Mouse (Mus musculus) heart, adult 11 months (tissue): Measurements from ENCODE around the gene Spata16.
"Not testable (repeated sequence)": the region's sequence is repeated elsewhere in the genome, so short reads cannot be mapped to it uniquely, and the experiment has no call there.

ENCODE experiments used
- DNase-seq: peaks from one replicate; pipeline ENCODE4 v3.0.0; 2022

The Spata16 gene

DNA sequence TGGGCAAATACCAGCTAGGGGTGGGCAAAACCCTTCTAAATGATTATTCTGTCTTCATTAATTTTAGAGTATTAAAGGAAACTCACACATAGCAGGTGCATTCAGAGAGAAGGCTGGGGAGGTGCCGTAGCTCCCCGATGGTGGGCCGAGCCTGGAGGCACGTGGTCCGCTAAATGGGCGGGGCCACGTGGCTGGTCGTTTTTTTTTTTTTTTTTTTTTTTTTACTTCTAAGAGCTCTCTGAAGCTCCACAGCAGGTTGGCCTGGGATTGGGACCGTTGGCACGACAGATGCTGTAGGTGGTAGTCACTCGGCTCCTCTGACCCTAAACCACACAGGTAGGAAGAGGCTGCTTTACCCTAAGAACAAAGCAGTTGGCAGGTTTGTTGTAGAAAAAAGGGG is at the start of gene Spata16:
Spata16 (plus strand) TSS at position 219 of the 400 bp plus-strand sequence.
- no peak for DNase-seq

DNA sequence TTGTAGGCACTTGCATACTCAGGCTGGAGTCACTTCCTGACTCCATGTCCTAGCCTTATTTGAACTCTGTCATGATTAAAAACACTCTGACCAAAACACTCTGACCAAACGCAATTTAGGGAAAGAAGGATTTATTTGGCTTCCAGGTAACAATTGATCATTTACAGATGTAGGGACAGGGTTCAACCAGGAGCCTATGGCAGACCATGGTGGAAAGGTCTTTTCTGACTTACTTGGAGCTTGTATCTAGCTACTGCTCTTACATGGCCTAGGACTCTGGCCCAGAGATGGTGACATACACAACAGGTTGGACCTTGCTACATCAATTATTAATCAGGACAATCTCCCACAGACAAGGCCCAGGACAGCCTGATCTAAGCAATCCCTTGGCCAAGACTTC is 32.6 kb upstream of the Spata16 start:
- no peak for DNase-seq

DNA sequence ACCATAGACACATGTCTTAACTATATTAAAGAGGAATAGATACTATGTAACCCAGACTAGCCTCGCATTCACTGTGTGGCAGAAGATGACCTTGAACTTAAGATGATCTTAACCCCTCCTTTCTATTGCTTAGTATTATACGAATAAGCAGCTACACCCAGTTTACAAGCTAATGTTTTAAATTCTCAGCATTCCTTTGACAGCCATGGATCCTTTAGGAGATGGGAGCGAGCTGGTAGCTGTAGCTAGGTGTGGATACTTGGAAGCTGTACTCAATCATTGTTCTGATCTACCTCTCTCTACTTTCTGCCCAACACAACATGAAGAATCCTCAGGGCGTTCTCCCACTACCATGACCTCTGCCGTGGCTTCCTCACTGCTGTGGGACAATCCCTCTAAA is 28.9 kb upstream of the Spata16 start:
- no peak for DNase-seq

DNA sequence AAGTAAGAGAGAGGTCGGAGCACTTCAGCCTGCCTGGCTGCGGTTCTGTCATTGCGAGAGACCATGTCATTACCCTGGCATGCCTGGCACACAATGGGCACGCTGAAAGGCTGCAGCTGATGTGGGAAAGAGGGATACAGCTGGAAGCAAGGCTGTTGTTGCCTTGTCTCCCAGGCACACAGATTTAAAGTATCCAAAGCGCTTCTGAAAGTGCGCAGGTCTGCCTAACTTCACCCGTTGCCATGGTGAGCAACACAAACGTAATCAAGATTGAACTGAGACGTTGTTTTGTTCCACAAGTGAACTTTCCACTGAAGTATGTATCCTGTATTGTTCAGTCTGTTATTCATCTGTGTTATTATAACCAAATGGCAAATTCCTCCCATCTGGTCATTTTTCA is 1.8 kb downstream of the Spata16 start:
- DNase-seq: no peak

DNA sequence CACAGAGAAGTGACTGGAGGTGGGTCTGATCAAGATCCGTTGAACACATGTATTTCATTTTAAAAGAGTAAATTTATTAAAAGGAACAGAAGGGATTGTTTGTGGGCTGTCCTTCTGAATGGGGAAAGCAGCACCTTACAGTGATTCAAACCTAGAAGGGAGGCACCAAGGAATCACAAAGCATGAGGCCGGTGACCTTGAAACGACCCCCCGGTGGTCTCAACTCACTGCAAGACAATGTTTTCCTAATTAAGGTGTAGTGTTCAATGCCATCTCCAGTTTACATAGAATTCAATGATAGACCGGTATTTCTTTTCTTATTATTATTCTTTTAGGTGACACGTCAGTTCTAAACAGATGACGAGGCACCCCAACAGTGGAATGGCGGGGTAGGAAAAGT is 2.4 kb downstream of the Spata16 start:
- DNase-seq: no peak

DNA sequence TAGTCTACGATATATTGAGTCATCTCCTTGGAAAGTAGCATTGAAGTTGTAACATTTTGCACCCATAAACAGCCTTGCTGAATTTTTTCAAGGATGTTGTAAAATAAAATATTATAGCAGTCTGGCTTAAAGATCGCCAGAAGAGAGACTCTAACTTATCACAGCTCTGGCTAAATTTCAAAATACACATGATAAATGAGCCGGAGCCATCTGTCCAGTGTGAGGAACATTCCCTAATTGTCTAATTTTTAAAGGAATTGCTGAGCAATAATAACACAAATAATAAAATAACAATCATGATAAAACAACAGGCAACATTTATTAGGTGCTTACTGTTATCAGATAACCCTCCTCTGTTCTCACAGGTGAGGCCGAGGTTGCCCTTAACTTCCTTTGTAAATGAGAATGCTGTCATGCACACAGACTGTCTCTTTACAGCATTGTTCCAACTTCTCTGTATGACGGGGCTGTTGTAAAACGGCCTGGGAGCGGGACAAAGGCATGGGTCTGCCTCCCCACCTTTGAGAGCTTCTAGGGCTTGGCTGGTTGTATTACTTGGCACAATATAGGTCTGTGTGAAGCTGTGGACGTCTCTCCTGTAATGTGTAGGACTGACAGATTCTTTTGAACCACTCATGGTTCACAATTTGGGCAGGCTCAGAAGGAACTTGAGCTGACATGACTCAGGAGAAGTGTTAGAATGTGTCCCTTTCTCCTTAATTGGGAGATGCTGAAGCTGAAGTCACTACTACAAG is 3.1 kb downstream of the Spata16 start:
- DNase-seq: peak; percentile 36

DNA sequence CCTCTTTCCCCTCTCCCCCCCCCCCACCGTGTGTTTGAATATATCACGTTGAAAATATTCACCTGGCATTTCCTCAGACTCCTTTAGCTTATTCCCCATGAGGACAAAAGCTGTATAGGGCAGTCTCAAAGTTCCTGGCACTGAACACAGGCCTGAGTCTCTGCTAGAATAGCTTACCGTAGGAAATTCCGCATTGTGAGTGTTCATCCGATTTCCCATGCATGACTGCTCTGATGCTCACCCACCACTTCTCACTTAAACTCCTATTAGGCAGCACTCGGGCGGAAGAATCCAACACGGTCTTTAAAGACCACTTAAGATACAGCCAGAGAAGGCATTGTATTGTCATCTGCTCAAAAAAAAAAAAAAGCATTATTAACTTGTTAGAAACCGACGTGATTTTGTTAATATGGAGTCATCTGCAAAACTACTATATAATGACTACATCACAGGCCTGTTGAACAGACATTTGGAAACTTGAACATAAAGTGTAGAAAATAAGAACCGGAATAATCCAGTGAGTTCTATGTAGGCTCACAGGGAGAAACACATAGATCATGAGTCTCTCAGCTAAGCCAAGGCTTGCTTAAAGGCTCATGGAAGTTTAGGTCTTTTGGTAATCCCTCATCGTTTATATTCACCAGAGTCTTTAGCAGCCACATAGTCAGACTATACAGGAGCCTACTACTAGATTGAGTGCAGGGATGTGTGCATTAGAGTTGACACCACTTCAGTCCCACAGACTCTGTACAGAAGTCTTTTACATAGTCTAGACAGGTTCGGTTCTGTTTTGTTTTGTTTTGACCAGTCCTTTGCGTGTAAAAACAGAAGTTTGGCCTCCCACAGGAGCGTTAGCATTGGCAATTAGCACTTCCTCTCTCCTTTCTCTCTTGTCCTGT is 4.2 kb downstream of the Spata16 start:
- peak; percentile 33 for DNase-seq

DNA sequence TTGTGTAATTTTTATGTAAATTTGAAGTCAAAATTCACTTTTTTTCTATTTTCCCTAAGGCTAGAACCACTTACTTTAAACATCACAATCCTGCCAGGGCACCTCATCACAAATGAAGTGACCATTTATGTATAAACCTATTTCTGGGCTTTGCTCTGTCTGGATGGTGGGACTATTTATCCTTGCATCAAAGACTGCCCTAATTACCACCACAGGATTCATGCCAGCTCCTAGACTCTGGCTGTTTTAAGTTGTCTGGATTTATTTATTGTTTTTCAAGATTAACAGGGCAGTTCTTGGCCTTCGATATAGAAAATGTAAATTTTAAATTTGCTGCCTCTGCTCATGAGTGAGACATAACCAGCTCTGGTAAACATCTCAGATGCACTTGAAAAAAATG is 6.7 kb downstream of the Spata16 start:
- no peak for DNase-seq

DNA sequence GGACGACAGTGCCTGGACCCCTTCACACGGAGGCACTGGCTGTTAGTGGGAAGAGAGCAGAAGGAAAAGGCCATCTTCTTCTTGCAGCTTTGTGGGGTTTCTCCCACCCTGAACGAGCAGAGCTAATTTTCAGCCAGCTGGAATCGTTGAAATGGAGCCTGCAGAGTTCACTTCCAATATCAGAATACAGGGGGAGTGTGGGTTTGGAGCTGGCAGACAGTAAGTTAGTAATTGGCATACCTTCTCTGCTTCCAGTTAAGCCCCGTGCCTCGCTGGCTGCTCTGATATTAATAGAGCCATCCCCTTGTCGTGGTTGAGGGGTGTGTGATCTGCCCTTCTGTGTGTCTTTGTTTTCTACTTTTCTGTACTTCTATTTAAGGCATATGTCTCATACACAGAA is 9.4 kb downstream of the Spata16 start:
- DNase-seq: no peak

DNA sequence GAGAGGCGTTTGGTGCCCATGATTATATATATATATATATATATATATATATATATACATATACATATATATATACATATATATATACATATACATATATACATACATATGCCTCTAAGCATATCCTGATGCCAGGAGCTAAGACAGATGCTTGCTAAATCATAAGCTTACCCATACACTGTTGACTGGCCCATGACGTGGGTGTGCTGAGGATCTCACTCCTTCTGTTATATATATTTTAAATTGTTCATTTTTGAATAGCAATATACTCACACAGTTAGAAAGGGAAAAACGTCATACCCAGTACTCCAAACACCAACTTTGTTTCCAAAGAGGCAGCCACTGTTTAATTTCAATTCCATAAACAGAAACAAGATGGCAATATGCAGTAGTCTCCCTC is 48.4 kb downstream of the Spata16 start:
- no peak for DNase-seq

DNA sequence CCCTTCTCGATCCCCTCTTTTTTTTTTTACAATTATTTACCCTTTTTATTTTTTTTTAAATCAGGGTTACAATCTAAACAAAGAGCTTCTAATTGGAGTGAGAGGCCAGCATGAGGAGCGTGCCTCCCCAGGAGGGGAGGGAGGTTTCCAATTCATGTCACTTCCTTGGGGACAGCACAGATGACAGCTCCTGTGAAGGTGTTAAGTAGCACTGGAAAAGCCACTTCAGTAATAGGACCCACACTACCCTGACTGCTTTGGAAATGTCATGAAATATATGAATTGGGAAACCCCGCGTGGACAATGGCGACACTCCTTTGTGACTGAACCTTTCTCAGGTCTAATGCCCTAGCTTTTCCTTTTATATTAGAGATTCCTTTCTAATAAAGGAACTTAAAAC is 72.1 kb downstream of the Spata16 start:
- DNase-seq: not testable (repeated sequence)

DNA sequence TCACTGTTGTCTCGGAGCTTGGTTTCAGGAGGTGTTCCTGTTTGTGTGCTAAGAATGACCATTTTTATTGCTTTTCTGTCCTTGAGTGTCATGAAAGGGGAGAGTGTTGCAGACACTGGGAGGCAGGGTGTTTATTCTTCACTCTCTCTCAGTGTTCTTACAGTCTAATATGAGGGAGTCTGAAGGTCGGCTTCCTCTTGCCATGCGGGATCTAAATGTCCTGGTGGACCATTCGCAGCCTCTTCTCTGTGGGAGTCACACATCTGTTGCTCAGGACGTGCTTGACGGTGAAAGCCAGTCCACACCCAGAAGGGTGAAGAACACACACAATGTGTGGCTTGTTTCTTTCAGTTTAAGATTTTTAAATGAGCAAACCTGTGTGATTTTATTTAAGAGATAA is 90.1 kb downstream of the Spata16 start:
- no peak for DNase-seq

DNA sequence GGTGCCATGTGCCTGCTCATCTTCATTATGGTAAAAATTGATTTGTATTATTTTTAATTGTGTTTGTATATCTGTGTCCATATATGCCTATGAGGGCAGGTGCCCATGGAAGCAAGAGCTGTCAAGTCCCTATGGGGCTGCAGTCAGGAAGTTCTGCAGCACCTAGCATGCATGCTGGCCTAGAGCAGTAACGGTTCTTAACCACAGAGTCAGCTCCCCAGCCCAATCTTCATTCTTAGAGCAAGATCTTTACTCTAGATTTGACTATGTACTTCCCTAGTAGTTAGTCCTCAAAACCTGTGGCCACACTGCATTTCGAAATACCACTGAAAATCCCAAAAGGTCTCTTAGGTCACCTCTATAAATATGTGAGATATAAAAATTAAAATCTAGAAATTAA is 113.1 kb downstream of the Spata16 start:
- no peak for DNase-seq

DNA sequence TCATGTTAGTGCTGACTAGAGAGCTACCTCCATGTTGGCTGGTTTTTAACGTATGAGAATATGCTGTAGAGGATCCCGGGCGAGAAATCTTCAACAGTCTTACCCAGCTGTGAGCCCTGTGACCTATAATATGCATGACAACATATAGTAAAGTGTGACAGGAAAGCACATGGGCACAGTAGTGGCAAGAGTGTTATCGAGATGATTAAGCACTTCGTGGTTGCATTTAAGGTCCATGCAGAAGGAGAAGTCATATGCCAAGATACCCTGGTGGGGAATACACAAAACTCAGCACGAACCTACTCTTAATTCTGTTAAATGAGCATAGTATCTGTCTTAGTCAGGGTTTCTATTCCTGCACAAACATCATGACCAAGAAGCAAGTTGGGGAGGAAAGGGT is 115.0 kb downstream of the Spata16 start:
- DNase-seq: no peak

DNA sequence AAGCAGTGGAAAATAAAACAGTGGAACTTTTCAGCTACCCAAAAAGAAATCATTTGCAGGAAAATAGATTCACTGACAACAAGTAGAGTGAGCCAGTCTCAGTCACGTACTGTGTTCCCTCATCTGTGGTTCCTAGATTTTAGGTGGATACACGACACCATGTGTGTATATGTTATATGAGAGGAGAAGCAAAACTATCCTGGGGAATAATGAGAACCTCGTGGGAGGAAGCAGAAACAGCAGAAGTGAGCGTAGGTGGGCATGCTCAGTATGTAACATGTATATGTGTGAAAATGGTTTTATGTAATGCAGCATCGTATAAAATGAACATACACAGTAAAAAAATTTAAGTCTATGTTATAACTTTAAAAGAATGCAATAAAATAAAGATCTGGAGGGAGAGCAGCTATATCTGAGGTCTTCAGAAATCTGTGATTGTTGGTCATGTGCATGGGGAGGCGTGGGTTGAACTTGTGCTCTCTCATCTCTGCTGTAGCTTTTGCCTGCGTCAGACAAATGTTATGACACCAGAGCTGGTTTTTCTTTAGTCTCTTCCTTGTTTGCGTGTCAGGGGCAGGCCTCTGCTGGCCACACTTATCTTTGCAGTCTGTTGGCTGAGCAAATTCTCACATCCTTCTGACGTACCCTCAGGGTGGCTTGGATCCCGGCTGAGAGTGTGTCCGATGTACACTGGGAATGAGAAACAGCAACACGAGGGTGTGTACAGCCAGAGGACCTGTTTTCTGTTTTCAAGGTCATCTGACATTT is 156.1 kb downstream of the Spata16 start:
- peak; percentile 77 for DNase-seq

DNA sequence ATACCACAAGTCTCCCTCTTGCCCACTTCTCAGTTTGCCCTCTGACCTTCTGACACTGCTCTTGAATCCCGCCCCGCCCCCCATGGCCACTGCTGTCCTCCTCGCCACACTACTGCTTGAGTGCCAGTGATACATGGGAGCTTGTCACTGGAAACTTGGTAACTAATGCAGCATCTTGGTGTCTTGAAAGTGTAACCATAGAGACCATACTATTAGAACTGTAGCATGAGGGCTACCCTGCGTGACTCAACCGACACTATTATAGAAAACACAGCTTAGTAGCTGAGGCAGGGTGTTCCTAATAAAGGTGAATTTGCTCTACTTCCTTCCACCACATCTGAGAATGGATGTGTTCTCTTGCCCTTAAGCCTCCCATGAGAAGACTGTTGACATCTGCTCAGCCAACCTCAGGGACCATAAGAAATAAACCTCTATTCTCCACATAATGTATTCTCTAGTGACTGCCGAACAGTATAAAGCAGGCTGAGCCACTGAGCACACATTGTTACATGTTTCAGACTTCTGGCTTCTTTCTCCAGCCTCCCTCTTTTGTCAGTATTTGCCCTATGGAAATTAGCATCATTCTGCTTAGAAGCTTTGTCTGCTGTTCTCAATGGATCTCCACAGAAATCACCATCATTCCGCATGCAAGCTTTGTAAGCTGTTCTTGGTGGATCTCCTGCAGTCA is 158.6 kb downstream of the Spata16 start:
- no peak for DNase-seq

DNA sequence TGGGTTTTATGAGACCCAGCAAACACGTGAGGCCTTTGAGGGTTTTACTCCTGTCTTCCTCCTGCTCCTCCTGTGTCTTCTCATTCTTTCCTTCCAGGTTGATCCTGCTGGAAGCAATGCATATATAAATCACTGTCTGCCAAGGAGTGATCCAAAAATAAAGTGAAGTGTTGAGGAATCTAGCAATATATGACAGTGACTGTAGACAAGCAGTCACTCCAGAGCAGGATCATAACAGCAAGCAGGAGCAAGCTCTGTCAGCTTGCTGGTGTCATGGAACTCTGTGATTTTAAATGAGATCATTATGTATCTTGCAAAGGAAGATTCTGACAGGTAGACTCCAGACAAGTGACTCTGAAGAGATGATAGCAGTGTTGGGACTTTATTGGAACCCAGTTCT is 159.5 kb downstream of the Spata16 start:
- no peak for DNase-seq

DNA sequence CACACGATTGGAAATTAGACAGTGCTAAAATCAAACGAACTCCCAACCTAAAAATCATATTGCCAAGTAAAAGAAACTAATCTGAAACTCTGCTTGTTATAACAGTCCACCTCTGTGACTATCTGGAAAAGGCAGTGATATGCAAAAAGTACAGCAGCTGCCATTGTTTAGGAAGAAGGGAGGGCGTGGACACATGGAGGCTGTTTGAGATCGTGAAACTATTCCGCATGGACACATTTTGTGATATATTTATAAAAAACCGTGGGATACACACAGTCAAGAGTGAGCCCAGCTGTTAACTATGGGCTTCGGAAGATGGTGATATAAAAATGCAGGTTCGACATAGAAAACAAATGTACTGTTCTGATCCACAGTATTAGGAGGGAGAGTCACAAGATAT is 176.9 kb downstream of the Spata16 start:
- peak; percentile 25 for DNase-seq

DNA sequence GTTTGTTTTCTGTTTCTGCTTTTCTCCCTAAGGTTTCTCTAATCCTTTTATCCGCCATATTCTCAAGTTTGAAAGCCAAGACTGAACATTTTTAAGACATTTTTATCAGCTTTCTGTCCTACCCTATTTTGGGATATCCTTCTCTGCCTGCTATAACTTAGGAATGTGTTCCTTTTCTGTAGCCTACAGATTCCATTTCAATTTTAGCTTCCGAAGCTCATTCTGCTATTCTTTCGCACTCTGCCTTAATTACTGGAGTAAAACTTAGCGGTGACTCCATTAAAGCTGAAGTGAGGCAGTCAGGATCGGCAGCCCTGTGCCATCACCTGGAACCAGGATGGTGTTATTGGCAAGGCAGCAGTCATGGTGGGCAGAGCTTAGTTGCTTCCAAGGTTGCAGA is 178.3 kb downstream of the Spata16 start:
- DNase-seq: peak; percentile 43

DNA sequence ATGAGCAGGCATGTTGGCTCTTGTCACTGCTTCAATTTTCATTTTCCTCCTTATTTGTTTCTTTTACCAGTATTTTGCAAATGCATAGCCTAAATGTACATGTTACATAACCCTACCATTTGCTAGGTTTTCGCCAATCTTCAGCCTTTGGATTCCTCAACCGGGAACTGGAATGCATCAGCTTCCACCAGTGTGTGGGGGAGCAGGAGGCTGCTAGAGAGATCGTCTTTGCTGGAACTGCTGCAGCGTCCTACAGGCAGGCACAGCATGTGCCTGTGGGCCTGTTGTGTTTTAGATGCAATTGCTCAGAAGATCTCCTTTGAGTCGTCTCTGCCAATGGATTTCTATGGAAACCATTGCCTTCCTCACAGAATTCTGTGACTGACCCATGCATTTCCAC is 182.0 kb downstream of the Spata16 start:
- peak; percentile 63 for DNase-seq

DNA sequence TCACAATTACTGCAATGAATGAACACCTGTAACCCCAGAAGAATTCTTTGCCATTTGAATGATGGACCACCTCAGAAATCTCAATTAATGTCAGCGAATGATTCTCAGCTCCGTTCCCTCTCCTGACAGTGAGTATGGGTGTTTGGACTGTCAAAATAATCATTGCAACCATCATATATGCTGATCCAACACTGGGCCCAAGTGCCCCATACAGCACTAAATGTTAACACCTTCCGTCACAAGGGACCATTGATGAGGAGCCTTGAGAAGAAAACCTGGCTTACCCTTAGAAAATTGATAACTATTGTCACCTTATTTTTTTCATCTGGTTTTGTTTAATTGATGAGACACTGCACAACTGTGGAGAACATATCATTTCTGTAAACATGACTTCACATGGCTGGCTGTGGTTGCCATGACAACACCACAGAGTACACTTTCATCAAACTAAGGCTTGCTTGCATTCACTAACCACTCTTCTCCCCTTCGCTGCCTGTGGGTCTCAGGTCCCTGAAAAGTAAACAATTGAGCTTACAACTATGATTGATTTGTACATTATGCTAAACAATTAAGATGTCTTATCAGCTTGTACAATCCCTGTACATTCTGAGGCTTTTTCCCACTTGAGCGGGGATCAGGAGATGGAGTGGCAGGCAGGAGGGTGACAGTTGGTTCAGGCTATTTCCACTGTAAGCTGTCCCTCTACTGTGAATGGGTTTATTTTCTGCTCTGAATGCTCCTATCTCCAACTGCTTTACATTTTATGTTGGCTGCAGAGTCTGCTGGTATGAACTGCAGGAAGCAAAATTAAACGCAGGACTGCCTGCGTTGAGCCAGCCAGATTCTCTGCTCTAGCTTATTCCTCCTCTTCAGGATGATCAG is 189.8 kb downstream of the Spata16 start:
- no peak for DNase-seq

DNA sequence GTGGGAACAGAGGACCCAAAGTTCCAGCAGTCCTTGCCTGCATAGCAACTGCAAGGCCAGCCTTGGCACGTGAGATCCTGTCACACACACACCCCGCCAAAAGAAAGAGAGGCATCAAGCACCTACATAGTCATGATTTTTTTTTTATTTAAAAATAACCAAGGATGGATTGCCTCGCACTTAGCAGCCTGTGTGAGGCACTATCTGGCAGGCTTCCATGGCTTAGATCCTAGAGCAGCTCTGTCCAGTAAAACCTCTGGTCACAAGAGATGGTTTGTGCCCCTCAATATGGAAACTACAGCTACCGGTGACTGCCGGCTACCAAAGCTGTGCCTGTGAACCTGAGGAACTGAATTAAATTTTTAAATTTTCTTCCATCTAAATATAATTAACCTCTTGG is 195.5 kb downstream of the Spata16 start:
- DNase-seq: no peak
